Mouse (Mus musculus) layer of hippocampus, postnatal 14 days (tissue): Measurements from ENCODE around the gene Mef2a. TPM values are rescaled to one million over a fixed set of nuclear protein-coding genes. Genes with fewer than 3 reads are reported as not detected.

Experiments used
- DNase-seq, 2 experiments: peaks; one replicate each; pipeline ENCODE4 v3.0.0; 2021 to 2022; ENCODE audit warnings: low spot score in 2 of 2, mixed read lengths in 1 of 2
- long read RNA-seq, 2 experiments: library from polyadenylated mRNA; stranded (forward); transcript quantifications; one replicate each; pipeline ENCODE4 v2.0.0; 2021
- total RNA-seq, 2 experiments: library from RNA; stranded (reverse); gene quantifications; 2 replicates each; pipeline ENCODE4 v1.2.3; 2021

The Mef2a gene
- total RNA-seq = 100 to 1,000 TPM; 143 to 146 TPM
- long read RNA-seq, experiment 1, full-length matches to known transcripts = 23 of 64 reads
- long read RNA-seq, experiment 1, partial matches to known transcripts = 19 of 64 reads
- long read RNA-seq, experiment 1, other reads (novel, unspliced or antisense) = 22 of 64 reads
- long read RNA-seq, experiment 2, full-length matches to known transcripts = 24 of 68 reads
- long read RNA-seq, experiment 2, partial matches to known transcripts = 21 of 68 reads
- long read RNA-seq, experiment 2, other reads (novel, unspliced or antisense) = 23 of 68 reads

- peak; percentile 96 to 99 for DNase-seq
Measured at GRCm38 (mm10) chr7:67372729-67373583, at the start of gene Mef2a. Gene Mef2a (minus strand): TSS chr7:67372858.

- no peak for DNase-seq
Measured at GRCm38 (mm10) chr7:67421476-67422186, 49.0 kb upstream of the Mef2a start.

- no peak for DNase-seq
Measured at GRCm38 (mm10) chr7:67421088-67421475, 48.4 kb upstream of the Mef2a start.

GRCm38 (mm10) chr7:67419591-67420314 is 47.1 kb upstream of the Mef2a start:
- no peak for DNase-seq

- DNase-seq = no peak
Measured at GRCm38 (mm10) chr7:67418122-67418521, 45.5 kb upstream of the Mef2a start.

- no peak for DNase-seq
Measured at GRCm38 (mm10) chr7:67414766-67415165, 42.1 kb upstream of the Mef2a start.

GRCm38 (mm10) chr7:67412686-67413085 is 40.0 kb upstream of the Mef2a start:
- no peak for DNase-seq

- DNase-seq = no peak
Measured at GRCm38 (mm10) chr7:67407019-67407418, 34.4 kb upstream of the Mef2a start.

GRCm38 (mm10) chr7:67404176-67404575 is 31.5 kb upstream of the Mef2a start:
- no peak for DNase-seq

GRCm38 (mm10) chr7:67402353-67402752 is 29.7 kb upstream of the Mef2a start:
- DNase-seq = no peak

GRCm38 (mm10) chr7:67401379-67401778 is 28.7 kb upstream of the Mef2a start:
- no peak for DNase-seq

GRCm38 (mm10) chr7:67390760-67391159 is 18.1 kb upstream of the Mef2a start:
- no peak for DNase-seq

- DNase-seq = no peak
Measured at GRCm38 (mm10) chr7:67390095-67390494, 17.4 kb upstream of the Mef2a start.

- no peak for DNase-seq
Measured at GRCm38 (mm10) chr7:67384942-67385872, 12.5 kb upstream of the Mef2a start.

GRCm38 (mm10) chr7:67380174-67381129 is 7.8 kb upstream of the Mef2a start:
- DNase-seq = no peak

- no peak for DNase-seq
Measured at GRCm38 (mm10) chr7:67376796-67377195, 4.1 kb upstream of the Mef2a start.

GRCm38 (mm10) chr7:67373975-67374374 is 1.3 kb upstream of the Mef2a start:
- DNase-seq = peak in 1 of 2 experiments; percentile 16

- no peak for DNase-seq
Measured at GRCm38 (mm10) chr7:67373584-67373960, 914 bp upstream of the Mef2a start.
